In genomic region chr14:26558536-26558935, GRCm38 (mm10) we compare ENCODE assay signal across 24 mouse cellular contexts. TPM values are rescaled to one million over a fixed set of nuclear protein-coding genes. Genes with fewer than 3 reads are reported as not detected.
DNase-seq lines count a peak whose midpoint lies in the region; TF ChIP-seq lines count a peak whose summit lies in the region.
"Had no signal": no experiment of that assay in that cellular context is flagged by ENCODE, and none has a peak within 500 bp of the region (broad histone marks: within the 10 kb centered on the region; RNA-seq: fewer than 3 reads in every experiment).

No protein-coding gene starts in this region.

- H3K27me3 ChIP-seq in thymus, adult 2 months (ENCODE audit: control insufficient read depth, insufficient read depth, low read length), result no peaks in the 10 kb centered on the region
- H3K27me3 ChIP-seq: CH12.LX; hindbrain, embryonic 15.5 days; limb, embryonic 15.5 days; midbrain, embryonic 13.5 days; Patski had no signal

- TF ChIP-seq POLR2A in thymus, adult 2 months (IDR thresholded peaks at IDR 0.05; ENCODE audit: control insufficient read depth, extremely low read depth, insufficient read depth, low read length, poor library complexity), result no peak

- H3K27ac ChIP-seq in left cerebral cortex, adult 2 months, result no peak overlapping the region
- H3K27ac ChIP-seq in thymus, adult 2 months (ENCODE audit: control insufficient read depth, insufficient read depth, low read length), result no peak overlapping the region
- H3K27ac ChIP-seq: forebrain, embryonic 10.5 days; hindbrain, embryonic 15.5 days; limb, embryonic 15.5 days; liver, embryonic 14.5 days; midbrain, embryonic 13.5 days had no signal

- H3K36me3 ChIP-seq in thymus, adult 2 months (ENCODE audit: control insufficient read depth, insufficient read depth, low read length), result no peaks in the 10 kb centered on the region
- H3K36me3 ChIP-seq: forebrain, embryonic 10.5 days; G1E; hindbrain, embryonic 15.5 days; limb, embryonic 15.5 days; midbrain, embryonic 13.5 days had no signal

- intact Hi-C loops in left cerebral cortex, adult 2 months (cut with DNase I), result no loop called here
- intact Hi-C loops in left cerebral cortex, postnatal 4 days (cut with DNase I), result no loop called here
- intact Hi-C loops in left cerebral cortex, postnatal 36 days (cut with DNase I), result no loop called here

- H3K4me3 ChIP-seq in left cerebral cortex, adult 2 months, result no peak overlapping the region
- no peak overlapping the region for H3K4me3 ChIP-seq in thymus, adult 2 months (ENCODE audit: control insufficient read depth, insufficient read depth, low read length)
- H3K4me3 ChIP-seq: forebrain, embryonic 10.5 days; hindbrain, embryonic 15.5 days; limb, embryonic 15.5 days; megakaryocyte, embryonic 14.5 days; midbrain, embryonic 13.5 days had no signal

- DNase-seq in kidney, adult 9 months, result peak; percentile 27
- DNase-seq in kidney, adult 8-10 months, result no peak
- peak; percentile 26 to 32 for DNase-seq in left cerebral cortex, adult 2 months (ENCODE audit: extremely low spot score in 1 of 2, low spot score in 2 of 2)
- DNase-seq in left cerebral cortex, postnatal 4 days, result no peak
- DNase-seq in left cerebral cortex, postnatal 36 days (ENCODE audit: low spot score in 2 of 2), result peak; percentile 21 to 31
- peak; percentile 29 to 61 for DNase-seq in right cerebral cortex, postnatal 36 days (ENCODE audit: low spot score in 2 of 2)
- DNase-seq in thymus, adult 2 months, result no peak
- DNase-seq: B cell, adult 2 months; cerebellum, adult 11-12 months; cerebellum, postnatal 10 days; forebrain, postnatal 0 days; gastrocnemius, postnatal 14 days; heart, adult 11 months; layer of hippocampus, adult 9-11 months; lung, embryonic 14.5 days had no signal

- WGBS in thymus, adult 2 months, result 93% methylated on average over 7 of the region's 7 CpGs

- no peak for TF ChIP-seq CTCF in left cerebral cortex, adult 2 months (IDR thresholded peaks at IDR 0.05)
- no peak for TF ChIP-seq CTCF in thymus, adult 2 months (IDR thresholded peaks at IDR 0.05; ENCODE audit: borderline replicate concordance, control insufficient read depth, extremely low read depth, insufficient read depth, low read length, poor library complexity)

- no peaks in the 10 kb centered on the region for H3K4me1 ChIP-seq in thymus, adult 2 months (replicated peaks; ENCODE audit: control insufficient read depth, insufficient read depth, low read length)
- H3K4me1 ChIP-seq: hindbrain, embryonic 15.5 days; limb, embryonic 15.5 days; midbrain, embryonic 13.5 days had no signal

RNA-seq across cellular contexts. Expression of gene Dennd6a, which starts 15.1 kb away (rescaled TPM):
- 10 to 100 TPM; 25.8 to 26.6 TPM for total RNA-seq in left cerebral cortex, adult 2 months (2021)
- total RNA-seq in left cerebral cortex, postnatal 4 days (2021), result 10 to 100 TPM; 19.7 to 22.7 TPM
- 10 to 100 TPM; 23.6 to 26.7 TPM for total RNA-seq in left cerebral cortex, postnatal 36 days (2021)
- polyA plus RNA-seq in thymus, adult 2 months (2012; rRNA removed), result 17.1 and 19.7 TPM in 2 replicates

RNA-seq across cellular contexts. Expression of gene Slmap, which starts 23.8 kb away (rescaled TPM):
- 100 to 1,000 TPM; 113 to 116 TPM for total RNA-seq in left cerebral cortex, adult 2 months (2021)
- 10 to 100 TPM; 60.7 to 67.6 TPM for total RNA-seq in left cerebral cortex, postnatal 4 days (2021)
- 100 to 1,000 TPM; 111 to 116 TPM for total RNA-seq in left cerebral cortex, postnatal 36 days (2021)
- 20.9 and 34.0 TPM in 2 replicates for polyA plus RNA-seq in thymus, adult 2 months (2012; rRNA removed)

Comparison
In these comparisons a context has a peak if more than half of its experiments do, and no peak if none do; other contexts are left out.
1. DNase-seq: peak in kidney, adult 9 months (single experiment), left cerebral cortex, adult 2 months (2 of 2), left cerebral cortex, postnatal 36 days (2 of 2) and right cerebral cortex, postnatal 36 days (2 of 2); none in kidney, adult 8-10 months (0 of 2), left cerebral cortex, postnatal 4 days (single experiment) and thymus, adult 2 months (single experiment).